Mouse (Mus musculus): ENCODE results near the gene Lcp1.

DNA sequence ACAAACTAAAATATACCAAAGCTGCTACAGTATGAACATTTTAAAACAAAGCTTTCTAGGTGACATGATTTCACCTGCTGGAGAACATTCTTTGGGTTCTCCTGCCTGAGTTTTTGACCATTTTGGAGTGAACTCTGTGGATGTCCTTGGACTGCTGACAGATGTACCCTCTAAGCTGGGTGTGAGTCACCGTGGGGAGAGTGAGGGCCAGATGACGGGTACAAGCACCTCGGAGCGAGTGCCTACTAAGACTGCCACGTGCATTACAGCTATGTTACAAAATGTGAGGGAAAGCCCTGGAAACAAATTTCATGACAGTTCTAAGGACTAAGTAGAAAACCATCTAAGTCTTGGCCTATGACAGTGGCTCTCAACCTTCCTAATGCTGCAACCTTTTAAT lies 138.6 kb downstream of the Lcp1 start:
- no peak for TF ChIP-seq POLR2A (IDR thresholded peaks at IDR 0.05; ENCODE audit: borderline replicate concordance, low read depth, low read length)
- TF ChIP-seq CTCF (IDR thresholded peaks at IDR 0.05; ENCODE audit: low read depth, low read length): no peak

Data from bone marrow macrophage, adult 2 months (primary cell).